Mouse (Mus musculus) stomach, postnatal 0 days (tissue): ENCODE data around the gene Tifab. TPM values are rescaled to one million over a fixed set of nuclear protein-coding genes. Genes with fewer than 3 reads are reported as not detected.
A peak's percentile ranks its signal among the peaks of the same experiment; 100 is the strongest.

ENCODE experiments used
- ATAC-seq: fragments of 200-750 bp; cut with Nextera tagmentation; 2 replicates; pipeline ENCODE4 v1.8.0; 2017; ENCODE audit not compliant: low FRiP score, low TSS enrichment
- DNase-seq: peaks from one replicate; pipeline ENCODE4 v3.0.0-alpha.2; 2016; ENCODE audit warnings: low spot score
- H3K27ac ChIP-seq: fragments of 300-500 bp; sonication (generic); replicated peaks from 2 replicates; pipeline ENCODE4 v1.5.1; 2014; ENCODE audit warnings: mild to moderate bottlenecking, control low read depth
- H3K27me3 ChIP-seq: fragments of 300-500 bp; sonication (generic); 2 replicates; pipeline ENCODE4 v1.6.1; 2014; ENCODE audit warnings: low read length; ENCODE audit not compliant: control insufficient read depth, insufficient read depth
- H3K36me3 ChIP-seq: fragments of 300-500 bp; sonication (generic); 2 replicates; pipeline ENCODE4 v1.6.1; 2014; ENCODE audit warnings: low read length, mixed read lengths; ENCODE audit not compliant: control insufficient read depth, insufficient read depth
- H3K4me1 ChIP-seq: fragments of 300-500 bp; sonication (generic); replicated peaks from 2 replicates; pipeline ENCODE4 v1.6.1; 2014; ENCODE audit warnings: antibody characterized with exemption; ENCODE audit not compliant: control insufficient read depth, insufficient read depth
- H3K4me2 ChIP-seq: fragments of 300-500 bp; sonication (generic); replicated peaks from 2 replicates; pipeline ENCODE4 v1.6.1; 2014; ENCODE audit warnings: low read depth, mild to moderate bottlenecking, control low read depth, moderate library complexity
- H3K4me3 ChIP-seq: fragments of 300-500 bp; sonication (generic); 2 replicates; pipeline ENCODE4 v1.5.1; 2014; ENCODE audit warnings: low read depth, low read length, control low read depth
- H3K9ac ChIP-seq: fragments of 300-500 bp; sonication (generic); 2 replicates; pipeline ENCODE4 v1.6.1; 2014; ENCODE audit warnings: mild to moderate bottlenecking, low read length, control low read depth, mixed read lengths
- H3K9me3 ChIP-seq: fragments of 300-500 bp; sonication (generic); 2 replicates; pipeline ENCODE4 v1.6.1; 2016; ENCODE audit warnings: low read length; ENCODE audit not compliant: control insufficient read depth
- CTCF ChIP-seq: IDR thresholded peaks from 2 replicates; pipeline ENCODE4 v1.5.1; 2016; ENCODE audit warnings: antibody characterized with exemption, low read depth, mild to moderate bottlenecking, moderate library complexity
- EP300 ChIP-seq: optimal IDR thresholded peaks from 2 replicates; pipeline ENCODE3; 2016; ENCODE audit warnings: antibody characterized with exemption
- WGBS: fragments of 180-500 bp; shearing (Covaris S2); extraction: QIAGEN DNeasy Blood & Tissue Kit; methylation state at CpG from one replicate; pipeline ENCODE4 v1.1.7; 2014; 5-methylcytosine and 5-hydroxymethylcytosine counted together
- polyA plus RNA-seq: library from polyadenylated mRNA; unstranded; fragments of >200 nt; fragmentation: Nextera tagmentation; extraction: Ambion mirVana; gene quantifications from 2 replicates; pipeline ENCODE4 v1.2.1, GENCODE M21; 2015

Gene Tifab
- 2.1 and 2.4 TPM in 2 replicates for polyA plus RNA-seq

DNA sequence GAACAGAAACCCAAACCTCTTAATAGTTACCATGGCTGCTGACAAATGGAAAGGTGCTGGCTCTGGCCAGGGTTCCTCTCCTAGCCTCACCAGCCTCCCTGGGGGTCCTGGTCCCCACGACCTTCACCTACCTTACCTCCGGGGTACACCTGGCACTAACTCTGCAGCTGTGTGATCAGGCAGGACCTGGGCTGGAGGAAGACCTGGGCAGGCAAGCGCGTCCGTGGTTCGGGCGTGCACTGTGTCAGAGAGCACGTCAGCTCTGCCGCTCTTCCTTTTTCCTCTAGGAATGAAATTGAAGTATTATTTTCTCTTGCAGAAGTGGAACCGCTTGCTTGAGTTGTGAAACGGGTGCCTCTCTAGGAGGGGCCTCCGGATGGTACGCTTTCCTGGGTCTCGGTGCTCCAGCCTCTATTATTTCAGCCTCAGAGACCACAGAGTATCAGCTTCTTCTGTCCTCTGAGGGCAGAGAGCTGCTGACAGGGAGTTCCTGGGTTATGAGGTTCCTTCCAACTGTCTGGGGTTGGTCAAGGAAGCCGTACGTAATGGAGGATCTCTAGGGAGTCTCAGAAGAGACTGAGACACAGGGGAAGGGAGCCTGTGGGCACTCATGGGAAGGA, at the start of gene Tifab:
Tifab (minus strand) TSS at position 470 of the 620 bp plus-strand sequence.
- Histone ChIP-seq H3K9ac (no peak within 1 kb of the TSS), H3K9me3 (no peaks in the 10 kb centered on the region), H3K27ac (0 out of 2 replicates have a peak within 1 kb of the TSS, but pooled peaks have one; percentile 40), H3K4me2 (no peak within 1 kb of the TSS), H3K4me1 (no peaks in the 10 kb centered on the region), H3K4me3 (no peak within 1 kb of the TSS), H3K36me3 (no peaks in the 10 kb centered on the region), H3K27me3 (no peaks in the 10 kb centered on the region)
- WGBS, result 89% methylated on average over 16 of the region's 16 CpGs
- ATAC-seq, result no peak
- no peak for DNase-seq
- TF ChIP-seq CTCF (no peak), EP300 (no peak)

DNA sequence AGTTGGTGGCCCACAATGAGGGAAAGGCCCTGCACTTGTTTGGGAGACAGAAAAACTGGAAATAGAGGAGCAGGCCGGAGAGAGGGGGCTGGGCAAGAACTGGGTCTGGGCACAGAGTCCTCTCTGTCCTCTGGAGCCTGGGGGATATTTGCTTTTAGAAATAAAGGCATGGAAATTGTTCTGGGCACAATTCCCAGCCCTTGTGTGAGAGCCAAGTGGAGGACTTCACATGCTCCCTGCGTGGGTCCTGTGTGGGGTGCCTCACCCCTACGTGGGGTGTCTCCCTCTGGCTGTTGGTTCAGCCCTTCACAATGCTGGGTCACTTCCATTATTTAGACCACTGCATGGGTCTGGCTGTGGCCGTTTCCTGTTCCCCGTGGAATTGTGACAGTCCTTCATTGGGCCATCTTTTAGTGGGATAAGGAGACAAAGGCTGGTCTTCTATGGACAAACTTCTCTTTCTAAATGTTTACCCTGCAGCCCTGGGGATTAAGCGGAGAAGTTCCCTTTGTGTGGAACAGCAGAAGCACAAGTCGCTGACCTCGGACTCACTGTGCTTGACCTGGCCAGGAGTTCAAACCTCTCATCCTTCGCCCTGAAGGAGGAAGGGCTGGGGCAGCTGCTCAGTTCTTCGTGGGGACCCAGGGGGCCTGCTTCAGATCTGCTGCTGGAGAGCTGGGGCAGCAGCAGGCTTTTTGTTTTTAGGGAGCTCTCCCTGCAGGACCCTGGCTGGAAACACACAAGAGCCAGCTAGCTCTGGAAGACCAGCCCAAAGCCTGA, 47.7 kb upstream of the Tifab start:
- H3K4me1 ChIP-seq, result 0 out of 2 replicates have a peak, but pooled peaks cover 2% of the 10 kb centered on the region
- H3K27me3 ChIP-seq, result 0 out of 2 replicates have a peak, but pooled peaks cover 2% of the 10 kb centered on the region
- no peaks in the 10 kb centered on the region for H3K36me3 ChIP-seq
- no peak overlapping the region for H3K4me3 ChIP-seq
- no peak overlapping the region for H3K4me2 ChIP-seq
- H3K9ac ChIP-seq, result no peak overlapping the region
- no peak for DNase-seq
- H3K9me3 ChIP-seq, result no peaks in the 10 kb centered on the region
- TF ChIP-seq EP300 (no peak), CTCF (no peak; the same call in 1 of the 2 replicates)
- no peak overlapping the region for H3K27ac ChIP-seq
- WGBS, result 24% methylated on average over 10 of the region's 10 CpGs
- no peak for ATAC-seq

DNA sequence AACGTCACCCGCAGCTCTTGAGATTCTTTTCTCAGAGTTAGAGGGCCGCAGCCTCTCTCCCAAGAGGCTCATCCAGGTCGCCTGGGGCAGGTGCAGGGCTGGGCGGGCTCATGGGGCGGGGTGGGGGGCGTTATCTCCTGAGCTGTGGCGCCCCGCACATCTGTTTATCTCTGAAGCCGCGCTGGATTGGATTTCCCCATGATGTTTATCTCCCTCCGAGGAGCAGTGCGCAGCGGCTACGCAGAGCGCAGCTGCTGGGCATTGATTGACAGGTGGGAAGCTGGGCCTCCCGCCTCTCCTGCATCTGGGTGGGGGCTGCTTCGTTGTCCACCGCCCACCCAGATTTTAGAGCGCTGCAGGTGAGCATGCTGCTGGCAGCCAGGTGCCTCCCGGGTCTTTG, 44.9 kb upstream of the Tifab start:
- H3K4me1 ChIP-seq, result 0 out of 2 replicates have a peak, but pooled peaks cover 2% of the 10 kb centered on the region
- DNase-seq, result no peak
- no peaks in the 10 kb centered on the region for H3K9me3 ChIP-seq
- no peak overlapping the region for H3K9ac ChIP-seq
- H3K4me2 ChIP-seq, result no peak overlapping the region
- no peak overlapping the region for H3K4me3 ChIP-seq
- ATAC-seq, result no peak
- TF ChIP-seq CTCF, result no peak
- no peak for TF ChIP-seq EP300
- 14% methylated on average over 21 of the region's 21 CpGs for WGBS
- H3K27me3 ChIP-seq, result 0 out of 2 replicates have a peak, but pooled peaks cover 2% of the 10 kb centered on the region
- H3K27ac ChIP-seq, result no peak overlapping the region
- H3K36me3 ChIP-seq, result no peaks in the 10 kb centered on the region

DNA sequence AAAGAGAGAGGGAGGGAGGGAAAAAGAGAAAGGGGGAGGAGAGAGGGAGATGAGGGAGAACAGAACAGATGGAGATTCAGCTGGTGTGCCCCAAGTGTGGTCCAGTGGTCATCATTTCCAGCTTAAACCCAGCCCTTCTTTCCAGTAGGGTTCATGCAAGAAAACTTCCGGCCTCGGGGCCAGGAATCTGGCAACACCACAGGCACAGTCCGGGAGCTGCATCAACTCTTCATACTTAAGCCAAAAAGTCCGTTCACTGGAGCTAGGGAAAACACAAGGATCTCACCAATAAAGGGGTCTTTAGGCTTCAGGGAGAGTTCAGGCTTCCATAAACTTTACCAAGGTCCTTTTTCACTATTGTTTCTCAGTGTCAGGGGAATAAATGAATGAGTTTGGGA, 44.2 kb upstream of the Tifab start:
- DNase-seq (no peak), ATAC-seq (no peak)
- H3K27me3 ChIP-seq, result 0 out of 2 replicates have a peak, but pooled peaks cover 2% of the 10 kb centered on the region
- TF ChIP-seq EP300 (no peak), CTCF (no peak)
- no peak overlapping the region for H3K9ac ChIP-seq
- H3K36me3 ChIP-seq, result no peaks in the 10 kb centered on the region
- no peak overlapping the region for H3K4me2 ChIP-seq
- H3K27ac ChIP-seq, result no peak overlapping the region
- H3K4me3 ChIP-seq, result no peak overlapping the region
- H3K4me1 ChIP-seq, result 0 out of 2 replicates have a peak, but pooled peaks cover 2% of the 10 kb centered on the region
- 27% methylated on average over 4 of the region's 4 CpGs for WGBS
- H3K9me3 ChIP-seq, result no peaks in the 10 kb centered on the region

DNA sequence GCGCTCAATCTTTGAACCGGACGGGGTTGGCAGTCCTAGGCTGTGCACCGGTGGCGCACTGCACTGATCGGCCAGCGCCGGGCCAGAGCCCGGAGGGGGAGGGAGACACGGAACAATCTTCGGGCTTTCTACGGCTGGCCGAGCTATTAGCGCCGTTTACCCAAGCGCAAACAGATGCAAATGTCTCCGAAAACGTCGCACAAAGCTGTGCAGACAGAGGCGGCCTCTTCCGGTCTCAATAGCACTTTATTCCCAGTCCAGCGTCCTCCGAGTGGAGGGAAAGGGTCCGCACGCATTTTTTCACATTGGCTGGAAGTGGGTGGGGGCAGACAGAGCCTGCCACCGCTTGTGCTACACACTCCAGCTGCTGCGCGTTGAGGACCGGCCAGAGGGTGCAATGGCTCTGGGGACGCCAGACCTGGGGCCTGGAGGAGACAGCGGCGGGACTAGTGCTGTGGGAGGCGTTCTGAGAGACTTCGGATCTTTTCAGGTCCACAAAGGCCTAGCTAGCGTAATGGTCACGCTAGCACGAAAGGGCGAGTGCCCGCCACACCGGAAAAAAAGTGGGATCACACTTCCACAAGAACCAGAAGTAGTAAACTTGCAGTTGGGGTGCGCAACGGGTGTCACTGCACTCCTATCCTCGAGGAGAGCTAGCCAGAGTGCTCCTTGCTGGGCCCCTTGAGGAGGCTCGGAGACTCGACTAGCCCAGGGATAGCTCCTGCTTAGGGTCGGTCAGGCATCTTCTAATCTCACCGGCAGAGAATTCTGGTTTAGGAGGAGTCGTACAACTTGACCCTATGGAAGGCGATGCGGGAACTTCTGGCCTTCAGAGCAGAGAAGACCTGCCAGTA, 43.5 kb upstream of the Tifab start:
- no peak overlapping the region; the same call in 1 of the 2 replicates for H3K9ac ChIP-seq
- ATAC-seq (no peak), DNase-seq (no peak)
- H3K4me1 ChIP-seq, result 0 out of 2 replicates have a peak, but pooled peaks cover 2% of the 10 kb centered on the region
- H3K27ac ChIP-seq, result no peak overlapping the region
- TF ChIP-seq EP300 (no peak), CTCF (no peak)
- WGBS, result 7% methylated on average over 50 of the region's 50 CpGs
- peak overlapping the region; percentile 60 for H3K4me2 ChIP-seq
- peak overlapping the region; percentile 35 for H3K4me3 ChIP-seq
- H3K9me3 ChIP-seq, result no peaks in the 10 kb centered on the region
- H3K36me3 ChIP-seq, result no peaks in the 10 kb centered on the region
- H3K27me3 ChIP-seq, result 0 out of 2 replicates have a peak, but pooled peaks cover 2% of the 10 kb centered on the region
